8 mouse cellular contexts compared by ENCODE assay signal in the genomic region with DNA sequence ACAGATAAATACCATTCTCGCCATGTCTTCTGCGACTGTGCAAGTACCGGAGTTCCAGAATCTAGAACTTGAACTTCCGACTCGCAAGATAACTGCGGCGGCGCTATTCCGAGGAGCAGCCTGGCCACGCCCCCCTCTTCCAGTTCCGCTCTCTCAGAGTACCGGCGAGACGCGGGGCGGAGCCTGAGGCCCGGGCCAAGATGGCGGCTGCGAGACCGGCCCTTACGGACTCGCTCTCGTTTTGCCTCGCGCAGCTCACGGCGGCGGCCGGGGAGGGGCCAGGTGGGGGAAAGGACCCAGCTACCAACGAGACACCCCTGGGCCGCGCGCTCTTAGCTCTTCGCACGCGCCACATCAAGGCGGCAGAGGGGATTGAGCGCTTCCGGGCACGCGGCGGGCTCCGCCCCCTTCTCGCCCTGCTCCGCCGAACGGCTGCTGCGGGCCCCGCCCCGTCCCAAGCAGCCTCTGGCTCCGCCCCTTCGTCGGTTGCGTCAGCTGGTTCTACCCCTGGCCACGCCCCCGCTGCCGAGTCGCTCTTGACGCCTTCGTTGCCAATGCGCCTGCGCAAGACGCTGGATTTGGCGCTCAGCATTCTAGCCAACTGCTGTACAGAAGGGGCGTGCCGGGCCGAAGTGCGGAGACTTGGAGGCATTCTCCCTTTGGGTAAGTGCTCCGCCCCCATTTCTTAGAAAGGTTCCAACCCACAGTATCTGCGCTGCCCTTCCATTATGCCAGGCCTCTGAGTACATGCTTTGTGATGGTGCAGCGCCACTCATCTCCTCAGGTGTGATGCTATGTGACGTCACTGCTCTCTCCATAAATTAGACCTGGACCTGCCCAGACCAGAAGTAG. TPM values are rescaled to one million over a fixed set of nuclear protein-coding genes. Genes with fewer than 3 reads are reported as not detected.
A peak's percentile ranks its signal among the peaks of the same experiment; 100 is the strongest.
DNase-seq lines count a peak whose midpoint lies in the region; ATAC-seq and TF ChIP-seq lines count a peak whose summit lies in the region.

A gene (minus strand): TSS at position 105 of the 852 bp plus-strand sequence.

- peak; percentile 48 for TF ChIP-seq POLR2A in kidney, adult 2 months (IDR thresholded peaks at IDR 0.05; ENCODE audit: low read depth, low read length)
- peak; percentile 62 for TF ChIP-seq POLR2A in spleen, adult 2 months (IDR thresholded peaks at IDR 0.05; ENCODE audit: low read depth, low read length)

- under 1% methylated on average over 71 of the region's 72 CpGs for WGBS in embryonic facial prominence, embryonic 13.5 days
- under 1% methylated on average over 71 of the region's 72 CpGs for WGBS in kidney, adult 2 months
- under 1% methylated on average over 72 of the region's 72 CpGs for WGBS in limb, embryonic 12.5 days
- WGBS in midbrain, embryonic 15.5 days = under 1% methylated on average over 69 of the region's 72 CpGs
- under 1% methylated on average over 72 of the region's 72 CpGs for WGBS in spleen, adult 2 months

- peak within 1 kb of the TSS; percentile 99 for H3K27ac ChIP-seq in embryonic facial prominence, embryonic 13.5 days
- H3K27ac ChIP-seq in kidney, adult 2 months (ENCODE audit: insufficient read depth, low read depth, low read length) = peak within 1 kb of the TSS; percentile 98
- H3K27ac ChIP-seq in limb, embryonic 12.5 days = peak within 1 kb of the TSS; percentile 96
- peak within 1 kb of the TSS; percentile 99 for H3K27ac ChIP-seq in midbrain, embryonic 15.5 days
- peak within 1 kb of the TSS; percentile 99 for H3K27ac ChIP-seq in spleen, adult 2 months (ENCODE audit: insufficient read depth, low read length)

- peak; percentile 87 for ATAC-seq in embryonic facial prominence, embryonic 13.5 days (ENCODE audit: insufficient number of reproducible peaks, insufficient read depth, low FRiP score, low TSS enrichment, low read depth)
- ATAC-seq in limb, embryonic 12.5 days (ENCODE audit: insufficient number of reproducible peaks, insufficient read depth, low FRiP score, low TSS enrichment, low read depth) = peak; percentile 86
- ATAC-seq in midbrain, embryonic 15.5 days (replicated peaks) = peak; percentile 93

- no peak for TF ChIP-seq CTCF in kidney, adult 2 months (conservative IDR thresholded peaks at IDR 0.05; ENCODE audit: insufficient read depth, insufficient read length, low read depth, low read length)
- TF ChIP-seq CTCF in spleen, adult 2 months (IDR thresholded peaks at IDR 0.05; ENCODE audit: extremely low read depth, insufficient read depth, insufficient read length, insufficient replicate concordance) = no peak

- peaks cover 20% of the 10 kb centered on the region for H3K4me1 ChIP-seq in embryonic facial prominence, embryonic 13.5 days
- peaks cover 12% of the 10 kb centered on the region; the same call in 1 of the 2 replicates for H3K4me1 ChIP-seq in kidney, adult 2 months (ENCODE audit: control insufficient read depth, insufficient read depth, low read length)
- peaks cover 12% of the 10 kb centered on the region for H3K4me1 ChIP-seq in limb, embryonic 12.5 days (replicated peaks)
- H3K4me1 ChIP-seq in midbrain, embryonic 15.5 days = peaks cover 23% of the 10 kb centered on the region
- H3K4me1 ChIP-seq in spleen, adult 2 months (ENCODE audit: control insufficient read depth, insufficient read depth, insufficient read length) = peaks cover 3% of the 10 kb centered on the region; the same call in 1 of the 2 replicates

- peak within 1 kb of the TSS; percentile 83 for H3K9ac ChIP-seq in embryonic facial prominence, embryonic 13.5 days
- H3K9ac ChIP-seq in limb, embryonic 12.5 days (replicated peaks) = peak within 1 kb of the TSS; percentile 78
- peak within 1 kb of the TSS; percentile 72 for H3K9ac ChIP-seq in midbrain, embryonic 15.5 days

- H3K4me3 ChIP-seq in embryonic facial prominence, embryonic 13.5 days = peak within 1 kb of the TSS; percentile 72
- peak within 1 kb of the TSS; percentile 86 for H3K4me3 ChIP-seq in kidney, adult 2 months (ENCODE audit: insufficient read depth, low read depth, low read length)
- peak within 1 kb of the TSS; percentile 72 for H3K4me3 ChIP-seq in limb, embryonic 12.5 days (replicated peaks)
- peak within 1 kb of the TSS; percentile 69 for H3K4me3 ChIP-seq in midbrain, embryonic 15.5 days
- H3K4me3 ChIP-seq in spleen, adult 2 months (ENCODE audit: extremely low read depth, insufficient read depth, insufficient read length) = peak within 1 kb of the TSS; percentile 82

- H3K27me3 ChIP-seq in embryonic facial prominence, embryonic 13.5 days = no peaks in the 10 kb centered on the region
- H3K27me3 ChIP-seq in kidney, adult 2 months (replicated peaks; ENCODE audit: control insufficient read depth, insufficient read depth, low read length) = no peaks in the 10 kb centered on the region
- no peaks in the 10 kb centered on the region for H3K27me3 ChIP-seq in limb, embryonic 12.5 days
- H3K27me3 ChIP-seq in midbrain, embryonic 15.5 days (replicated peaks) = no peaks in the 10 kb centered on the region
- no peaks in the 10 kb centered on the region for H3K27me3 ChIP-seq in spleen, adult 2 months (ENCODE audit: control insufficient read depth, insufficient read depth, low read length)

- no peaks in the 10 kb centered on the region for H3K9me3 ChIP-seq in embryonic facial prominence, embryonic 13.5 days
- H3K9me3 ChIP-seq in limb, embryonic 12.5 days = no peaks in the 10 kb centered on the region
- H3K9me3 ChIP-seq in midbrain, embryonic 15.5 days = no peaks in the 10 kb centered on the region

- H3K4me2 ChIP-seq in embryonic facial prominence, embryonic 13.5 days = peak within 1 kb of the TSS; percentile 64
- peak within 1 kb of the TSS; percentile 73 for H3K4me2 ChIP-seq in limb, embryonic 12.5 days
- H3K4me2 ChIP-seq in midbrain, embryonic 15.5 days = peak within 1 kb of the TSS; percentile 93

- peak; percentile 99 for DNase-seq in 3134 (ENCODE audit: extremely low read depth, insufficient read length, low spot score)
- DNase-seq in adrenal gland, postnatal 36 days = peak; percentile 100
- DNase-seq in heart, adult 18-20 months = peak; percentile 99 to 100
- DNase-seq in kidney, adult 2 months = peak; percentile 100
- DNase-seq in spleen, adult 2 months (ENCODE audit: low read depth in 1 of 2, low spot score in 2 of 2) = peak; percentile 98 to 100

- H3K36me3 ChIP-seq in embryonic facial prominence, embryonic 13.5 days = peaks cover 51% of the 10 kb centered on the region
- no peaks in the 10 kb centered on the region for H3K36me3 ChIP-seq in kidney, adult 2 months (ENCODE audit: control insufficient read depth, insufficient read depth, low read length)
- H3K36me3 ChIP-seq in limb, embryonic 12.5 days = peaks cover 44% of the 10 kb centered on the region
- peaks cover 4% of the 10 kb centered on the region; the same call in 1 of the 2 replicates for H3K36me3 ChIP-seq in midbrain, embryonic 15.5 days (replicated peaks)
- H3K36me3 ChIP-seq in spleen, adult 2 months (ENCODE audit: control insufficient read depth, insufficient read depth, low read length) = peaks cover 20% of the 10 kb centered on the region

RNA-seq across cellular contexts. Expression of the gene that starts here (rescaled TPM):
- total RNA-seq in adrenal gland, postnatal 36 days (2021) = 1 to 10 TPM; 6.5 to 7.6 TPM
- 8.8 and 9.3 TPM in 2 replicates for polyA plus RNA-seq in embryonic facial prominence, embryonic 13.5 days (2015; fragmentation: Nextera tagmentation; extraction: Ambion mirVana)
- 1 to 10 TPM; 2.6 to 2.8 TPM for total RNA-seq in heart, adult 18-20 months (2021)
- 3.1 and 3.2 TPM in 2 replicates for polyA plus RNA-seq in kidney, adult 2 months (2012; rRNA removed)
- 9.9 and 10.1 TPM in 2 replicates for polyA plus RNA-seq in limb, embryonic 12.5 days (2016; fragmentation: Nextera tagmentation; extraction: Ambion mirVana)
- polyA plus RNA-seq in midbrain, embryonic 15.5 days (2015; fragmentation: Nextera tagmentation; extraction: Ambion mirVana) = 8.1 and 8.5 TPM in 2 replicates
- 1.1 and 1.4 TPM in 2 replicates for polyA plus RNA-seq in spleen, adult 2 months (2012; rRNA removed)

Comparison
In these comparisons a context has a peak if more than half of its experiments do, and no peak if none do; other contexts are left out.
1. Peak in every context shown above with its lines: DNase-seq, ATAC-seq, H3K4me3 ChIP-seq and H3K27ac ChIP-seq.